Mouse (Mus musculus) layer of hippocampus, postnatal 10 days (tissue): Measurements from ENCODE around the gene Npw. TPM values are rescaled to one million over a fixed set of nuclear protein-coding genes. Genes with fewer than 3 reads are reported as not detected.

Experiments
- DNase-seq, 2 experiments: peaks; one replicate each; pipeline ENCODE4 v3.0.0; 2021; ENCODE audit warnings: low spot score in 2 of 2
- total RNA-seq, 2 experiments: library from RNA; stranded (reverse); gene quantifications; 2 replicates each; pipeline ENCODE4 v1.2.3; 2021

The Npw gene
- total RNA-seq, 2 experiments from 2014 or later = 1.3 to 1.6 TPM

GRCm38 (mm10) chr17:24642791-24643343 is 15.4 kb downstream of the Npw start:
- no peak for DNase-seq

GRCm38 (mm10) chr17:24641944-24642343 is 16.3 kb downstream of the Npw start:
- no peak for DNase-seq

DNA sequence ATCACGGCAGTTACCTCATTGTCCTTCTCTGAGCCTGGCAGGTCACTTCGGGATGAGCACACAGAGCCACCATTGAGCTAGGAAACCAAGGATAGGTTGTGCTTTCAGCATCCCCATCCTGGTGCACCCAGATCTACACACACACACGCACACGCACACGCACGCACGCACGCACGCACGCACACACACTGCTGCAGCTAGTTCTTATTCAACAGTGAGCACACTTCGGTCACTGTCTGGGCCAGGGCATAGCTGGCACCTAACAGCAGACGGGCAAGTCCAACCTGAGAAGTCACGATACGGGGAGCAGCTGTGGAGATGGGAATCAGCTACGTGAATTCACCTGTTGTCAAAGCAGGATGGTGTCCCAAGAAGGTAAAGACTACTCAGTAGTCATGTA is 17.7 kb downstream of the Npw start:
- no peak for DNase-seq

DNA sequence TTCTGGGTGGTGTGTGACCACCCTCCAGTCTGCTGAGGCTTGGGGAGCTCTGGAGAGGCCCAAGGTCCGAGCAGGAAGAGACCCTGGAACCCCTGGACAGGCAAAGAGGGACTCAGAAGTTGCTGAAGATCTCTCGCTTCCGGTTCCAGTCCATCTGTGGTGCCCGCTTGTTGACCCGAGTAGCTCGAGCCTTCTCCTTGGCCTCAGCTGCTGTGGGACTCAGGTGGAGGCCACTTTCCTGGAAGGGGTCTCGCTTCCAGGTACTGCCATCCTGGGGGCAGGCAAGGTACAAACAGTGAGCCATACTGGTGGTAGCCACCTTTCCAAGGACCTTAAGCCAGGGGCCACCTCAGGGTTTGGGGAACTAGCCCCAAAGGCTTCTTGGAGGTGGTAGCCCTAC is 18.1 kb downstream of the Npw start:
- DNase-seq = no peak

- DNase-seq = no peak
Observed at GRCm38 (mm10) chr17:24639571-24639988, 18.7 kb downstream of the Npw start.

- no peak for DNase-seq
Observed at GRCm38 (mm10) chr17:24638840-24639239, 19.4 kb downstream of the Npw start.

DNA sequence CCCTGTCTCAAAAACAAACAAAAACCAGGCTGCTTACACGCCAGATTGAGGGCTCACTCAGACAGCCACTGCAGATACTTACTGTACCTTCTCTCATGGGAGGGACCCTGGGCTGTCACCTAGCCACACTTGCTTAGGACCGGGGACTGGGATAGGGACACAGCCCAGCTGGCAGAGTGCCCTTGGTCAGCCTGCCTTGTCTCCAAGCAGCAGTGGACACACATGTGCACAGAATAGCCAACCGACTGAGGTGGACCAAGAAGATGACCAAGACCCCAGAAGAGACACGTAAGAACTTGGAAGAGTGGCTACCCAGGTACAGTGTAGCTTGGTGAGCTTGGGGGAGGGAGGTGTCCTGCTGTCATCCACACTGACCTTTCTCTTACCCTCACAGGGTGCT is 20.0 kb downstream of the Npw start:
- DNase-seq = no peak

- no peak for DNase-seq
Observed at GRCm38 (mm10) chr17:24636781-24637481, 21.3 kb downstream of the Npw start.

DNA sequence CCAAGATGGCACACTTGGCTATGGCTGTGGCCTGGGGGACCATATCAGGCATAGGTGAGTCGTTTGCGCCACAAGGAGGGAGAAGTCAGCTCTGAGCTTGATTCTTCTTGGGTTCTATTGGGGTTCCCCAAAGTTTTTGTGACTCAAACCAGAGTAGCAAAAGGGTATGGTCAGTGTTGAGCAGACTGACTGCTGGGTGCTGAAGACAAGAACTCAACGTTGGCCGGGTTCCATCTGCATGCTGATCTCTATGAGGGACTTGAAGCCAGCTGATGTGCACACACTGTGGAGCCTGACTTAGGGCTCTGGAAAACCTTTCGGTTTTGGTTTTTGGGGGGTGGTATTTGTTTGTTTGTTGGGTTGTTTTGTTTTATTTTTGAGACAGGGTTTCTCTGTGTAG is 22.6 kb downstream of the Npw start:
- no peak for DNase-seq

DNA sequence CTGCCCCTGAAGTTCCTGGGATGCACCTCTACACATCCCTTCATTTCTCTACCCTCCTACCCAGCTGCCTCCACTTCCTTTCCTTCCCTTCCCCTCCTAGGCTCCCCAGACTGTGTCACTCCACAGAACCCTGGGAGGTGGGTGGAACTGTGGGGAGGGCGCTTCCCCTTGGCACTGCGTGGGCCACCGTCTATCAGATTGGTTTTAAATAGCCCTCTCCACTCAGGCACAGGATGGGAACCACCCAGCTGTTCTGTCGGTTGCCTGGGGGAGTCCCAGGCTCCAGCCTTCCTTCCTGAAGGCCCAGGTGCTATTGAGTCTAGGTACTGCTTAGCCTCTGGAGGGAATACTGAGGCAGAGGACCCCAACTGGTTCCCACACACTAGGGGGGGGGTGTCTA is 23.2 kb downstream of the Npw start:
- no peak for DNase-seq

GRCm38 (mm10) chr17:24633831-24634230 is 24.4 kb downstream of the Npw start:
- DNase-seq = no peak

DNA sequence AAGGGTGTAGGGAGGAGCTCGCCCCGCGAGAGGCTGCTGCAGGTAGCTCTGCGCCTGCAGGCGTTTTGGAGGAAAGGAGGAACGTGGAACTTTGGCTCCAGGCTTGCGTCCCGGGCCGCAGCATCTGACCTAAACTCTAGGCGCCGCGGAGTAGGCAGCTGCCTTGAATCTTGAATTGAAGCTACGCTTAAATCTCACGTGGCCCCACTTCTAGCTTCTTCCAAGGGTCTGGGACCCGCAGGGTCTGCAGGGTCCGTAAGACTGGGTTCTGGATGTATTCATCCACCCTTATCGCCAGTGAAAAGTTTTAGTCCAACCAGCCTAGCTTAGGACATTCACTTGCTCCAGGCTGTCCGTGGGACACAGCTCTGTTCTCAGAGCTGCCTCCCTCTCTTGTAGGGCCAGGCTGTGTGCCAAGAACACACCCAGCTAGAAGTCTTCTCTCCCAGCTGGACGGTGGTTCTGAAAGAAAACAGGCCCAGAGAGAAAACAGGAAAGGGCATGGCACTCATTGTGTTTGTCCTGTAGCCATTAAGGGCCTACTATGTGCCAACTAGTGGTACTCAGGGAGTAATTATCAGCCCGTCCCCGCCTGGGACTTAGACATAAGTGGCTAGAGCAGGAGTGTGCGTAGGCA is 25.3 kb downstream of the Npw start:
- no peak for DNase-seq

- DNase-seq = peak; percentile 83 to 85
Observed at GRCm38 (mm10) chr17:24632167-24632812, 26.0 kb downstream of the Npw start, which contains the start of the genes Tsc2 and Nthl1. Gene Tsc2 (minus strand): TSS chr17:24632630. Gene Nthl1 (plus strand): TSS chr17:24632680.

- DNase-seq = peak; percentile 46 to 56
Observed at GRCm38 (mm10) chr17:24630072-24630471, 28.2 kb downstream of the Npw start.

DNA sequence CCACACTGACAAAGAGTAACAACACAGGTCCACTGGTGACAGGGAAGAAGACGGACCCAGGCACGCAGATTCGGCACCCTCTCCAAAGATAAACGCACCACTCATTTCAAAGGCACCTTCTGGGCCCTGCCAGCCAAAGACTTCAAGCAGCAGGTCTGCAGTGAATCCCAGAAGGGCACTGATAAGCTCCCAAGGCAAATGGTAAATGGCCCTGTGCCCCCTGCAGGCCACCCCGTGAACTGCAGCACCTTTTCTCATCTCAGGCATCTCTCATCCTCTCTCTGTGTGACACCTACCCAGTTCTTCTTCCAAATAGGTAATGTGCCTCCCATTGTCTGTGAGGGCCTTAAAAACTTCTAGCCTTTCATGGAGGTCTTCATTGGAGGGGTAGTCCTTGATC is 29.6 kb downstream of the Npw start:
- DNase-seq = peak; percentile 71 to 72

DNA sequence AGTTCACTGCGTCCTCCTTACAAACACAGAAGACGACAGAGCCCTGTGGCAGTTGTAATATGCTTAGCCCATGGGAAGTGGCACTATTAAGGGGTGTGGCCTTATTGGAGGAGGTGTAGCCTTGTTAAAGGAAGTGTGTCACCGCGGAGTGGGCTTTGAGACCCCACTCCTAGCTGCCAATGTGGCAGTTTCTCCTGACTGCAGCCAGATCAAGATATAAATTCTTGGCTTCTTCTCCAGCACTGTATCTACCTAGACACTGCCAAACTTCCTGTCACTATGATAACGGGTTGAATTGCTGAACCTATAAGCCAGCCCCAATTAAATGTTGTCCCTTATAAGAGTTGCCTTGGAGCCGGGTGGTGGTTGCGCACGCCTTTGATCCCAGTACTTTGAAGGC is 32.8 kb downstream of the Npw start:
- DNase-seq = no peak

DNA sequence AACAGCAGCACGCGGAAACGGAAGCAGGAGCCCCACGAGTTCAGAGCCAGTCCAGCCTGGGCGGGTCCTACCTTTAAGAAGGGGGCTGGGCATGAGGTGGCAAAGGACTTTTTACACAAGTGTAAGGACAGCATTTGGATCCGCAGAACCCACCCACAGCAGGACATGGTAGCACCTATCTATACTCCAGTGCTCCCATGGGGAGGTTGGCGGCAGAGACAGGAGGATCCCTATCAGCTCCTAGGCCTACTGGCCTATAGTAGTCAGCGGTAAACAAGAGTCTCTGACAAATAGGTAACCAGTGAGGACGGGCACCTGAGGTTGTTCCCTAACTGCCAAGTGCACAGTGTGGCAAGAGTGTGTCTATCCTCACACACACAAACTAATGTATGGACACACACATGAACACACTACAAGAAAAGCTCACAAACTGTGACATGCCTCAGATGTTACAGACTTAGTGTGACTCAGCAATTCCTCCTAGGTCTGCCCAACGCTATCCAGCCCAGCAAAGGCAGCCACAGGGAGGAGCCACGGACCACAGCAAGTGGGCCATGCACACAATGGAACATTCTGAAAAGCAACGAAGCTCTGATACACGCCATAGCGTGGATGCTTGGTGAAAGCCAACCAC is 40.6 kb downstream of the Npw start:
- no peak for DNase-seq

DNA sequence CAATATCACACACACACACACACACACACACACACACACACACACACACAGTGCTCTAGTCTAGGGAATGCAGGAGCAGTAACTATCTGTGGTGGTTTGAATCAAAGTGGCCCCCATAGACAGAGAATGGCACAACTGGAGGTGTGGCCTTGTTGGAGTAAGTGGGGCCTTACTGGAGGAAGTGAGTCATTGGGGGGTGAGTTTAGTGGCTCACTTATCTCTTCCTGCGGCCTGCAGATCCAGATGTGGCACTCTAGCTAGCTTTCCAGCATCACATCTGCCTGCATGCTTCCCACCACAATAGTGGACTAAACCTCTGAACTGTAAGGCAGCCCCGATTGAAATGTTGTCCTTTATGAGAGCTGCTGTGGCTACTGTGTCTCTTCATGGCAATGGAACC is 47.5 kb downstream of the Npw start:
- no peak for DNase-seq

GRCm38 (mm10) chr17:24608874-24609273 is 49.4 kb downstream of the Npw start:
- DNase-seq = no peak

DNA sequence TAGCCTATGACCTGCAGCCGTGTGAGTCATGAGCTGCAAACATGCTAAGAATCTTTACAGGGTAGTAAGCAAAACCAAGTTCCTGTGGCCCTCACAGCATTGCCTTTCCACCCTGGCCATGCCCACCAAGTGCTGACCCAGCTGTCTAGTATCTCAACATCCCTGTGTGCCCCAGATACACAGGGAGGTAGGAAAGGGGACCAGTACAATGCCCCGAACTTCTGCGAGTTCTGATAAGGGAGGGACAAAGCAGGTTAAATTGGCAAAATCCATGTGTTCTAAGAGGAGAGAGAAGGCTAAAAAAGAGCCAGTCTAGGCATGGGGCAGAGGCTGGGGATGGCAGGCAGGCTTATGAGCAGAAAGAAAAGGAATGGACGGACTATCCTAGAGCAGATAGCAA is 49.9 kb downstream of the Npw start:
- DNase-seq = no peak
